Mouse (Mus musculus): ENCODE results near the gene Hip1r.
A peak's percentile ranks its signal among the peaks of the same experiment; 100 is the strongest.

Hip1r gene

GRCm38 (mm10) chr5:124019348-124020216 is 46.2 kb downstream of the Hip1r start:
- no peak for DNase-seq

GRCm38 (mm10) chr5:124021148-124021547 is 47.7 kb downstream of the Hip1r start:
- no peak for DNase-seq

- DNase-seq, result no peak
Measured at GRCm38 (mm10) chr5:124021701-124022100, 48.3 kb downstream of the Hip1r start.

- DNase-seq, result no peak
Measured at GRCm38 (mm10) chr5:124022365-124022764, 48.9 kb downstream of the Hip1r start.

- peak in 1 of 2 experiments; percentile 1 for DNase-seq
Measured at GRCm38 (mm10) chr5:124024677-124025076, 51.2 kb downstream of the Hip1r start.

- DNase-seq, result peak; percentile 50 to 53
Measured at GRCm38 (mm10) chr5:124025146-124025545, 51.7 kb downstream of the Hip1r start.

- DNase-seq, result peak in 1 of 2 experiments; percentile 3
Measured at GRCm38 (mm10) chr5:124025587-124026441, 52.4 kb downstream of the Hip1r start.

- peak in 1 of 2 experiments; percentile 5 for DNase-seq
Measured at GRCm38 (mm10) chr5:124026568-124026967, 53.1 kb downstream of the Hip1r start.

- no peak for DNase-seq
Measured at GRCm38 (mm10) chr5:124027702-124028470, 54.5 kb downstream of the Hip1r start.

GRCm38 (mm10) chr5:124028680-124029079 is 55.3 kb downstream of the Hip1r start:
- no peak for DNase-seq

GRCm38 (mm10) chr5:124029220-124030035 is 56.0 kb downstream of the Hip1r start:
- DNase-seq, result no peak

- DNase-seq, result no peak
Measured at GRCm38 (mm10) chr5:124030386-124031067, 57.1 kb downstream of the Hip1r start.

- DNase-seq, result peak in 1 of 2 experiments; percentile 29
Measured at GRCm38 (mm10) chr5:124031068-124031955, 57.9 kb downstream of the Hip1r start.

GRCm38 (mm10) chr5:124032001-124032508 is 58.6 kb downstream of the Hip1r start, which contains the start of gene Vps37b:
Vps37b (minus strand) TSS chr5:124032270.
- DNase-seq, result peak; percentile 98 to 99

- DNase-seq, result peak in 1 of 2 experiments; percentile 45
Measured at GRCm38 (mm10) chr5:124034471-124034870, 61.0 kb downstream of the Hip1r start.

- DNase-seq, result peak; percentile 33 to 43
Measured at GRCm38 (mm10) chr5:124035406-124035805, 62.0 kb downstream of the Hip1r start.

GRCm38 (mm10) chr5:124035806-124036205 is 62.4 kb downstream of the Hip1r start:
- DNase-seq, result peak; percentile 64 to 70

GRCm38 (mm10) chr5:124036341-124036740 is 62.9 kb downstream of the Hip1r start:
- DNase-seq, result peak in 1 of 2 experiments; percentile 45

- DNase-seq, result peak; percentile 50 to 59
Measured at GRCm38 (mm10) chr5:124036836-124037235, 63.4 kb downstream of the Hip1r start.

- no peak for DNase-seq
Measured at GRCm38 (mm10) chr5:124039602-124040001, 66.2 kb downstream of the Hip1r start.

Data from B cell, adult 2 months (primary cell).